Mouse (Mus musculus) liver, embryonic 12.5 days (tissue): ENCODE measurements around the gene Sprr2a2. TPM values are rescaled to one million over a fixed set of nuclear protein-coding genes. Genes with fewer than 3 reads are reported as not detected.
"Not testable (repeated sequence)": the region's sequence is repeated elsewhere in the genome, so short reads cannot be mapped to it uniquely, and the experiment has no call there.

Experiments
- ATAC-seq: fragments of 200-750 bp; cut with Nextera tagmentation; 2 replicates; pipeline ENCODE4 v1.8.0; 2017; ENCODE audit warnings: moderate number of reproducible peaks, mild to moderate bottlenecking, moderate library complexity
- H3K27ac ChIP-seq: fragments of 300-500 bp; sonication (generic); 2 replicates; pipeline ENCODE4 v1.5.1; 2016; ENCODE audit warnings: mild to moderate bottlenecking
- H3K27me3 ChIP-seq: fragments of 300-500 bp; sonication (generic); replicated peaks from 2 replicates; pipeline ENCODE4 v1.6.1; 2016; ENCODE audit warnings: mild to moderate bottlenecking, moderate library complexity
- H3K36me3 ChIP-seq: fragments of 300-500 bp; sonication (generic); 2 replicates; pipeline ENCODE4 v1.6.1; 2016; ENCODE audit warnings: mild to moderate bottlenecking, moderate library complexity
- H3K4me1 ChIP-seq: fragments of 300-500 bp; sonication (generic); 2 replicates; pipeline ENCODE4 v1.6.1; 2016
- H3K4me2 ChIP-seq: fragments of 300-500 bp; sonication (generic); 2 replicates; pipeline ENCODE4 v1.6.1; 2016; ENCODE audit warnings: mild to moderate bottlenecking, moderate library complexity
- H3K4me3 ChIP-seq: fragments of 300-500 bp; sonication (generic); 2 replicates; pipeline ENCODE4 v1.5.1; 2016; ENCODE audit warnings: mild to moderate bottlenecking, moderate library complexity
- H3K9ac ChIP-seq: fragments of 300-500 bp; sonication (generic); 2 replicates; pipeline ENCODE4 v1.6.1; 2016; ENCODE audit warnings: mild to moderate bottlenecking, moderate library complexity
- H3K9me3 ChIP-seq: fragments of 300-500 bp; sonication (generic); replicated peaks from 2 replicates; pipeline ENCODE4 v1.6.1; 2016; ENCODE audit warnings: mild to moderate bottlenecking, moderate library complexity
- WGBS: fragments of 180-500 bp; shearing (Covaris S2); methylation state at CpG from one replicate; pipeline ENCODE4 v1.1.7; 2016; ENCODE audit not compliant: insufficient replicate concordance; 5-methylcytosine and 5-hydroxymethylcytosine counted together
- polyA plus RNA-seq: library from polyadenylated mRNA; unstranded; fragments of >200 nt; fragmentation: Nextera tagmentation; extraction: Ambion mirVana; gene quantifications from 2 replicates; pipeline ENCODE4 v1.2.1, GENCODE M21; 2016

Gene Sprr2a2
- polyA plus RNA-seq, 1 experiment from 2014 or later: not detected

DNA sequence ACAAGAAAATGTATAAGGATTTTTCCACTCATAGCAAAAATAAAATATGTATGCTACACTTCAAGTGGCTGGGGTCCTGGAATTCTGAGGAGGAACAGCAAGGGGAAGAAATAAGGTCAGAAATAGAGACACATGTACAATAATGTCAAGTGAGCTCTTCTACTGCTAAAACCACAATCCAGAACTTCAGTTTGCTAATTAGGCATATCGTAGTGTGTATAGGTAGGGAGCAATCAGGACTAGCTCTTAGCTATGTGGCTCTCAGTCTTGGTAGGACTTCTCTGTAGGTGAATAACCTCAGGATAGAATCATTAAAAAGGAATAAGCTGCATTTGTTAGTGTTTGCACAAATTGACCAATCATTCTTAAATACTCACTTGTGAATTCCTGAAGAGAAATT, 23.5 kb downstream of the Sprr2a2 start:
- not testable (repeated sequence) for ATAC-seq, H3K9me3 ChIP-seq, H3K9ac ChIP-seq, H3K4me2 ChIP-seq, H3K36me3 ChIP-seq, H3K27ac ChIP-seq, H3K4me1 ChIP-seq, H3K27me3 ChIP-seq, H3K4me3 ChIP-seq
- no CpG with 5 or more reads among the region's 1 CpGs for WGBS

- not testable (repeated sequence) for H3K4me1 ChIP-seq, H3K9ac ChIP-seq, H3K4me2 ChIP-seq, H3K9me3 ChIP-seq, ATAC-seq, H3K4me3 ChIP-seq, H3K27me3 ChIP-seq, H3K27ac ChIP-seq, H3K36me3 ChIP-seq
Observed at GRCm38 (mm10) chr3:92244833-92245232, 29.1 kb downstream of the Sprr2a2 start.

- not testable (repeated sequence) for H3K4me3 ChIP-seq, H3K4me2 ChIP-seq, H3K27me3 ChIP-seq, H3K4me1 ChIP-seq, H3K9ac ChIP-seq, H3K36me3 ChIP-seq, H3K27ac ChIP-seq, H3K9me3 ChIP-seq
- WGBS: no CpG with 5 or more reads among the region's 10 CpGs
- 0 out of 2 replicates have a peak, but pooled peaks have one; percentile 42 for ATAC-seq
Observed at GRCm38 (mm10) chr3:92246245-92246644, 30.5 kb downstream of the Sprr2a2 start.

GRCm38 (mm10) chr3:92248494-92248893, 32.8 kb downstream of the Sprr2a2 start:
- H3K4me3 ChIP-seq, ATAC-seq: not testable (repeated sequence)

GRCm38 (mm10) chr3:92250450-92250849, 34.7 kb downstream of the Sprr2a2 start:
- not testable (repeated sequence) for H3K9me3 ChIP-seq, H3K9ac ChIP-seq, ATAC-seq, H3K27me3 ChIP-seq, H3K36me3 ChIP-seq, H3K4me3 ChIP-seq, H3K4me2 ChIP-seq, H3K27ac ChIP-seq, H3K4me1 ChIP-seq
- WGBS: 75% methylated on average over 1 of the region's 2 CpGs

More at GRCm38 (mm10) chr3:92248494-92248893, 32.8 kb downstream of the Sprr2a2 start:
- not testable (repeated sequence) for H3K9ac ChIP-seq, H3K36me3 ChIP-seq, H3K27me3 ChIP-seq, H3K4me1 ChIP-seq, H3K4me2 ChIP-seq, H3K9me3 ChIP-seq, H3K27ac ChIP-seq

DNA sequence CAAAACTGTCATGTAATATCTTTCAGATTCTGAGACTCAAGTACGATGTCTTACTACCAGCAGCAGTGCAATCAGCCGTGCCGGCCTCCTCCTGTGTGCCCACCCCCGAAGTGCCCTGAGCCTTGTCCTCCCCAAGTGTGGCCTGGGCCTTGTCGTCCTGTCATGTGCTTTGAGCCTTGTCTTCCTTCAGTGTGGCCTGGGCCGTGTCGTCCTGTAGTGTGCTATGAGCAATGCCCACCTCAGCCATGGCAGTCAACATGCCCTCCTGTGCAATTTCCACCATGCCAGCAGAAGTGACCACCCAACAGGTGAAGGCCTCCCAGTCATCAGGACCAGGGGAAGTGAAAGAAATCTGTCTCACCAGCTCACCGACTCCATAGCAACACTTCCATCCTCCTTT, 38.1 kb downstream of the Sprr2a2 start:
- not testable (repeated sequence) for H3K9ac ChIP-seq, H3K4me1 ChIP-seq, H3K27ac ChIP-seq, H3K4me2 ChIP-seq, H3K27me3 ChIP-seq, H3K36me3 ChIP-seq, H3K9me3 ChIP-seq, H3K4me3 ChIP-seq
- ATAC-seq: peak; percentile 59
- whole genome bisulfite sequencing: no CpG with 5 or more reads among the region's 8 CpGs

DNA sequence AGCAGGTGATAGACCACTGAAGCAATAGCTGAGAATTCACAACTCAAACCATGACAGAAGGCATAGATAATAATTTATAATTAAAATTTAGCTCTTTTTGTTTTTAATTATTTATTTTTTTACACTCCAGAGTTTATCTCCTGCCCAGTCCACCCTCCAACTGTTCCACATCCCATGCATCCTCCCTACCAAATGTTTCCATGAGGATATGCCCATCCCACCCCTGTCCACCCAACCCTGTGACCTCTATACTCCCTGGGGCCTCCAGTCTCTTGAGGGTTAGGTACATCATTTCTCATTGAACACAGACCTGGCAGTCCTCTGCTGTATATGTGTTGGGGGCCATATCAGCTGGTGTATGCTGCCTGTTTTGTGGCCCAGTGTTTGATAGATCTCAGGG, 42.8 kb downstream of the Sprr2a2 start:
- ATAC-seq: peak; percentile 56

GRCm38 (mm10) chr3:92263462-92263861, 47.7 kb downstream of the Sprr2a2 start:
- not testable (repeated sequence) for H3K36me3 ChIP-seq, H3K4me1 ChIP-seq, H3K9me3 ChIP-seq, H3K27ac ChIP-seq, H3K4me2 ChIP-seq, H3K4me3 ChIP-seq, ATAC-seq, H3K27me3 ChIP-seq, H3K9ac ChIP-seq
- no CpG with 5 or more reads among the region's 2 CpGs for WGBS

More for the DNA sequence above, 42.8 kb downstream of the Sprr2a2 start:
- not testable (repeated sequence) for H3K27ac ChIP-seq, H3K4me1 ChIP-seq, H3K27me3 ChIP-seq, H3K9ac ChIP-seq, H3K36me3 ChIP-seq, H3K4me3 ChIP-seq, H3K9me3 ChIP-seq, H3K4me2 ChIP-seq

DNA sequence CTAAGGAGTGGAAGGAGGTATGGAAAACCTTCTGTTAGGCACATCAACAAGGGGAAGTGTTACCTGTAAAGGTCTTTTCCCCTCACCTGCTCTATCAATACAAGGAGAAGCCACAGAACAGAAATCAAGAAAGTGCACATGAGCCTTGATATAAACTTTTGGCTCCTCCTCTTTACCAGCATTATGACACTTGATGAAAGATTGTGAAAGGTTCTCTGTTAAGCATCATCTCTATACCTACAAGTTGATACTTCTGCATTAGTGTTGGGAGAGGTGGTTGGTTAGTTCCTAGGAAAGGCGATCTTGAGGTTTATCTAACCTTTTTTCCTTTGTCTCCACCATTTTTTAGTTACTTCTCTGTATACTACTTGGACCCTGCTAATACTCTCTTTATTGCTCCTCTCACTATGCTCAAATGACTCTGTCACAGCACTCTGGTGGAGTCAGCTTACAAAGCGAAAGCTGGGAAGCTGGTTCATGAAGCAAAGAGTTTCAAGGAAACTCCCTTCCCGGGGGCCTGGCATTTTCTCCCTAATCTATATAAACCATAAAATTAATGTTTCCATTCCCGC, 55.8 kb downstream of the Sprr2a2 start:
- H3K4me1 ChIP-seq, H3K9me3 ChIP-seq, H3K27ac ChIP-seq, H3K36me3 ChIP-seq, H3K4me2 ChIP-seq, H3K9ac ChIP-seq, H3K27me3 ChIP-seq, H3K4me3 ChIP-seq: not testable (repeated sequence)
- ATAC-seq: 0 out of 2 replicates have a peak, but pooled peaks have one; percentile 27
- no CpG with 5 or more reads among the region's 4 CpGs for WGBS

DNA sequence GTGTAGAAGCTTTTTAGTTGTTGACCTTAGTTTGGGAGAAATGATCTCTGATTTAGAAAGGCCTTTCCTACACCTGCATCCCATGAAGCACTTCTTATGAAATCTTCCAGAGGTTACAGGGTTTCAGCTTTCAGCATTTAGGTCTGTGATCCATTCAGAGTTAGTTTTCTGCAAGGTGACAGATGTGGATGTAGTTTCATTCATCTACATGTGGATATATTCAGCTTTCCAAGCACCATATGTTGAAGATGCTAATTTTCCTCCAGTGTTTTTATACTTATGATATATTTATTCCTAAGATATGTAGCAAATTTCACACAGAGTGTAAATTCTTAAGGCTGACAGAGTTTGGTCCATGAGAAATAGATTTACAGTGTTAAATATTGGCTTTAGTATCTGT, 57.8 kb downstream of the Sprr2a2 start:
- ATAC-seq, H3K27me3 ChIP-seq, H3K27ac ChIP-seq, H3K9ac ChIP-seq, H3K4me2 ChIP-seq, H3K36me3 ChIP-seq, H3K4me3 ChIP-seq, H3K4me1 ChIP-seq, H3K9me3 ChIP-seq: not testable (repeated sequence)

- not testable (repeated sequence) for H3K27ac ChIP-seq, H3K36me3 ChIP-seq, H3K9me3 ChIP-seq, H3K27me3 ChIP-seq, H3K4me1 ChIP-seq, H3K4me3 ChIP-seq, ATAC-seq, H3K4me2 ChIP-seq, H3K9ac ChIP-seq
- WGBS: no CpG with 5 or more reads among the region's 1 CpGs
Observed at GRCm38 (mm10) chr3:92274018-92274417, 58.3 kb downstream of the Sprr2a2 start.

DNA sequence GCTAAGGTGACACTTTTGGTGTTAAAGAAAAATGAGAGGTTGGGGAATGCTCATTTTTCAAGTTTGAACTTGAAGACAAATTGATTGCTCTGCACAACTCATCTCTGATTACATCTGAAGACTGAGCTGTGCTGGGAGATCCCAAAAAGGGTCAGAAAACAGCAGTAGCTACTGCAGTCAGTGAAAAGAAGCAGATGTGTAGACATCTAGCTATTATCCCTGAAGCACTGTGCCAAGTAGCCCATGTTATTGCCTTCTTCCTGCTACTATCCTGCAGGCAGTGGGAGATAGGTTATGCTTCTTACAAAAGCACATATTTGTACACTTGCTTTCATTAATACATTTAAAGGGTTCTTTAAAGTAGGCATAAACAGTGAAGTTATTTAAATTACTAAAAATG, 63.9 kb downstream of the Sprr2a2 start:
- not testable (repeated sequence) for H3K36me3 ChIP-seq, ATAC-seq, H3K4me1 ChIP-seq, H3K4me3 ChIP-seq, H3K9ac ChIP-seq, H3K4me2 ChIP-seq, H3K27ac ChIP-seq, H3K27me3 ChIP-seq, H3K9me3 ChIP-seq

GRCm38 (mm10) chr3:92280963-92281606, 65.4 kb downstream of the Sprr2a2 start:
- not testable (repeated sequence) for H3K9ac ChIP-seq, H3K4me2 ChIP-seq, H3K4me1 ChIP-seq, H3K36me3 ChIP-seq, H3K4me3 ChIP-seq, H3K9me3 ChIP-seq, H3K27me3 ChIP-seq, H3K27ac ChIP-seq
- 36% methylated on average over 5 of the region's 12 CpGs for WGBS
- ATAC-seq: 0 out of 2 replicates have a peak, but pooled peaks have one; percentile 25
